Mouse (Mus musculus) frontal cortex, adult 2 months (tissue): ENCODE measurements at regions not wholly inside any gene's neighbourhood (a gene's known extent, or its start where the extent isn't known, plus 50 kb on each side); places are given as distances from the start of the nearest gene placed in this dataset.

Experiments used
- DNase-seq, 2 experiments: peaks; one replicate each; pipeline ENCODE4 v3.0.0; 2022; ENCODE audit warnings: low spot score in 1 of 2; ENCODE audit errors: extremely low spot score in 1 of 2

GRCm38 (mm10) chrX:121533360-121533759, 863.8 kb downstream of the Nap1l3 start:
- DNase-seq: no peak

- DNase-seq: no peak
These were observed 877.4 kb downstream of the Nap1l3 start for GRCm38 (mm10) chrX:121519830-121520229.

DNA sequence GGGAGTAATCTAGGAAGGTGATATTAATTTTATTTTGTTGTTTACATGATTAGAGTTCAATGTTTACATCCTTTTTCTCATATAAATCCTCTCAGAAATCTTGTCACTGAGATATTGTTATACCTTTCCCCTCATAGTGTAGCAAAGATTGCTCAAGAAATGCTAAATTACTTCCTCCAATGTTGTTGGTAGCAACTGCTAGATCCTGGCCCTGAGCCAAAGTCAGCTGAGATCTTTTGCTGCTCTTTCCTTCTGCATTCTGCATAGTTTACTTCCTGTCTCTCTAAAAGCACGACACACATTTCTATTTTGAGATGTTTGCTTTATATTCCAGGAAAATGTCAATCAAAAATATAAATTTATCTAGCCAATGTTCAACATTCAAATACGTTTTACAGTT, 899.5 kb downstream of the Nap1l3 start:
- peak in 1 of 2 experiments; percentile 6 for DNase-seq

GRCm38 (mm10) chrX:121497219-121497618, 900.0 kb downstream of the Nap1l3 start:
- no peak for DNase-seq

DNA sequence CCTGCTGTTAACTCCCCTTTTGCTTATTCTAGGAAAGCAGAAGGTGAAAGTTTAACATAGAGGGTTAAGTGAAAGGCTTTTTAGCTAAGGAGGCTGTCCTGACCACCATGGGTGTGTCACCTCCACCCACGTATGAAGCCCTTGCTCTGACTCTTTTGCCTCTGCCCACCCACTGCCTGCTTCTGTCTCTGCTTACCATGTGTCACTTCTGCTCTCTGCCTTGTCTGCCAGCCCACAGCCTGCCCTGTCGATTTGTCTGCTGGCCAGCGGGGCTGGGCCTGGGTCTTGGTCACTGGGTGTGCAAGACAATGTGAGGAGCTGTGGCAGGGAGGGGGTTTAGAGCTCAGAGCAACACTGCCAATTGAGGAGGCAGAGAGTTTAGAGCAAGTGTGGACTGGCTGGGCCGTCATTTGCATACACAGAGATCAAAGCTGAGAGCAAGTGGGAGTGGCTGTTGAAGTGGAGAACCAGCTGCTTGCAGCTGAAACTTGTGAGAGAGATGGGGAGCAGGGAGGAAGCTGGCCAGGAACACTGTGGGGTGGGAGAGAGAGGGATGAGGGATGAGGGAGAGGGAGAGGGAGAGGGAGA, 917.7 kb downstream of the Nap1l3 start:
- DNase-seq: no peak

GRCm38 (mm10) chrX:121429078-121429477, 968.1 kb downstream of the Nap1l3 start:
- no peak for DNase-seq
